In genomic region chr7:132356185-132356584, GRCm38 (mm10) we compare ENCODE assay signal across 14 mouse cellular contexts. TPM values are rescaled to one million over a fixed set of nuclear protein-coding genes. Genes with fewer than 3 reads are reported as not detected.
A peak's percentile ranks its signal among the peaks of the same experiment; 100 is the strongest.
DNase-seq lines count a peak whose midpoint lies in the region; ATAC-seq and TF ChIP-seq lines count a peak whose summit lies in the region.
"Had no signal": no experiment of that assay in that cellular context is flagged by ENCODE, and none has a peak within 500 bp of the region (broad histone marks: within the 10 kb centered on the region; RNA-seq: fewer than 3 reads in every experiment).

No protein-coding gene starts in this region.

- no peak overlapping the region for H3K4me2 ChIP-seq in liver, postnatal 0 days (ENCODE audit: low read depth, low read length)
- H3K4me2 ChIP-seq in liver, embryonic 11.5 days: no peak overlapping the region
- no peak overlapping the region for H3K4me2 ChIP-seq in CH12.LX (ENCODE audit: insufficient read depth, low read depth, poor library complexity, severe bottlenecking)
- H3K4me2 ChIP-seq in embryonic facial prominence, embryonic 12.5 days (replicated peaks): no peak overlapping the region
- H3K4me2 ChIP-seq: heart, embryonic 12.5 days had no signal

- no peak overlapping the region for H3K9ac ChIP-seq in liver, postnatal 0 days (replicated peaks)
- no peak overlapping the region for H3K9ac ChIP-seq in liver, embryonic 11.5 days (ENCODE audit: low read depth, low read length)
- H3K9ac ChIP-seq in CH12.LX (ENCODE audit: insufficient read depth, low read depth): no peak overlapping the region
- H3K9ac ChIP-seq in embryonic facial prominence, embryonic 12.5 days: no peak overlapping the region
- H3K9ac ChIP-seq: heart, embryonic 12.5 days had no signal

- ATAC-seq in liver, postnatal 0 days: peak; percentile 62
- no peak for ATAC-seq in liver, embryonic 11.5 days (replicated peaks; ENCODE audit: low FRiP score)
- ATAC-seq in embryonic facial prominence, embryonic 12.5 days (ENCODE audit: insufficient number of reproducible peaks, insufficient read depth, low FRiP score, low TSS enrichment): 0 out of 2 replicates have a peak, but pooled peaks have one; percentile 28
- no peak for ATAC-seq in erythroid progenitor cell, adult 5-6 weeks (replicated peaks; ENCODE audit: low FRiP score, poor library complexity, severe bottlenecking)
- ATAC-seq: Patski had no signal

- no peak for DNase-seq in liver, postnatal 0 days
- DNase-seq in liver, embryonic 11.5 days (ENCODE audit: low spot score): no peak
- DNase-seq in CH12.LX (ENCODE audit: extremely low read depth): peak; percentile 17
- DNase-seq in thymus, adult 2 months: peak; percentile 39
- DNase-seq in cerebellum, adult 9-10 months: no peak
- DNase-seq: adrenal gland, postnatal 10 days; cerebellum, adult 18-20 months; kidney, postnatal 14 days; lung, adult 18-20 months; midbrain, embryonic 14.5 days had no signal

- TF ChIP-seq POLR2A in CH12.LX (IDR thresholded peaks at IDR 0.05; ENCODE audit: low read depth, low read length): no peak
- TF ChIP-seq POLR2A in thymus, adult 2 months (IDR thresholded peaks at IDR 0.05; ENCODE audit: control insufficient read depth, extremely low read depth, insufficient read depth, low read length, poor library complexity): no peak

- H3K79me2 ChIP-seq in CH12.LX (replicated peaks; ENCODE audit: control insufficient read depth, extremely low read depth, insufficient read depth, poor library complexity, severe bottlenecking): no peaks in the 10 kb centered on the region

- TF ChIP-seq EP300 in liver, postnatal 0 days (IDR thresholded peaks at IDR 0.05; ENCODE audit: low read depth): 0 out of 2 replicates have a peak, but pooled peaks have one; percentile 6
- TF ChIP-seq EP300 in CH12.LX (IDR thresholded peaks at IDR 0.05; ENCODE audit: low read length): peak; percentile 37; the same call in 1 of the 2 replicates

- 51% methylated on average over 8 of the region's 8 CpGs for WGBS in liver, postnatal 0 days (ENCODE audit: insufficient replicate concordance)
- 57% methylated on average over 8 of the region's 8 CpGs for WGBS in liver, embryonic 11.5 days
- WGBS in embryonic facial prominence, embryonic 12.5 days: 9% methylated on average over 8 of the region's 8 CpGs
- 6% methylated on average over 8 of the region's 8 CpGs for WGBS in thymus, adult 2 months

- no peak for TF ChIP-seq CTCF in liver, postnatal 0 days (IDR thresholded peaks at IDR 0.05; ENCODE audit: low read depth)
- TF ChIP-seq CTCF in CH12.LX (conservative IDR thresholded peaks at IDR 0.05 in 1 of 2, IDR thresholded peaks at IDR 0.05 in 1 of 2; ENCODE audit: low read depth in 2 of 2, low read length in 2 of 2): no peak
- TF ChIP-seq CTCF in thymus, adult 2 months (IDR thresholded peaks at IDR 0.05; ENCODE audit: borderline replicate concordance, control insufficient read depth, extremely low read depth, insufficient read depth, low read length, poor library complexity): no peak

- no peak for TF ChIP-seq RAD21 in CH12.LX (IDR thresholded peaks at IDR 0.05; ENCODE audit: low read depth, low read length)

- dilution Hi-C loops in CH12.LX (cut with MboI; ENCODE audit: extremely low pct_ligation_motif_present, extremely low pct_unique_long_range_greater_than_20kb, low sequenced_read_pairs): no loop called here

- no peaks in the 10 kb centered on the region for H3K9me3 ChIP-seq in liver, postnatal 0 days (ENCODE audit: low read length)
- H3K9me3 ChIP-seq in liver, embryonic 11.5 days (ENCODE audit: control insufficient read depth, low read length): no peaks in the 10 kb centered on the region
- H3K9me3 ChIP-seq in CH12.LX (replicated peaks; ENCODE audit: low read length): peaks cover 17% of the 10 kb centered on the region
- H3K9me3 ChIP-seq in embryonic facial prominence, embryonic 12.5 days: no peaks in the 10 kb centered on the region
- H3K9me3 ChIP-seq: heart, embryonic 12.5 days had no signal

- H3K4me1 ChIP-seq in liver, postnatal 0 days (ENCODE audit: insufficient read depth): peaks cover 12% of the 10 kb centered on the region
- no peaks in the 10 kb centered on the region; the same call in 1 of the 2 replicates for H3K4me1 ChIP-seq in liver, embryonic 11.5 days (replicated peaks; ENCODE audit: control insufficient read depth, insufficient read depth, low read length)
- H3K4me1 ChIP-seq in CH12.LX (ENCODE audit: control insufficient read depth in 1 of 2, insufficient read depth in 2 of 2): no peaks in the 10 kb centered on the region; a peak in 1 of 4 replicates
- peaks cover 37% of the 10 kb centered on the region for H3K4me1 ChIP-seq in embryonic facial prominence, embryonic 12.5 days
- peaks cover 21% of the 10 kb centered on the region for H3K4me1 ChIP-seq in thymus, adult 2 months (replicated peaks; ENCODE audit: control insufficient read depth, insufficient read depth, low read length)

- no peak overlapping the region for H3K4me3 ChIP-seq in liver, postnatal 0 days (ENCODE audit: low read depth, low read length)
- no peak overlapping the region for H3K4me3 ChIP-seq in liver, embryonic 11.5 days (ENCODE audit: low read depth, low read length)
- H3K4me3 ChIP-seq in CH12.LX (replicated peaks in 1 of 3; ENCODE audit: low read depth in 2 of 3, low read length in 2 of 3, poor library complexity in 1 of 3): no peak overlapping the region
- no peak overlapping the region for H3K4me3 ChIP-seq in embryonic facial prominence, embryonic 12.5 days
- H3K4me3 ChIP-seq in thymus, adult 2 months (ENCODE audit: control insufficient read depth, insufficient read depth, low read length): no peak overlapping the region
- H3K4me3 ChIP-seq: heart, embryonic 12.5 days had no signal

- no peaks in the 10 kb centered on the region for H3K36me3 ChIP-seq in liver, postnatal 0 days (replicated peaks; ENCODE audit: insufficient read depth, low read length)
- no peaks in the 10 kb centered on the region for H3K36me3 ChIP-seq in liver, embryonic 11.5 days (ENCODE audit: control insufficient read depth, insufficient read depth, low read length)
- no peaks in the 10 kb centered on the region for H3K36me3 ChIP-seq in CH12.LX (replicated peaks in 1 of 2; ENCODE audit: control insufficient read depth in 1 of 2, insufficient read depth in 1 of 2, low read length in 1 of 2)
- no peaks in the 10 kb centered on the region for H3K36me3 ChIP-seq in embryonic facial prominence, embryonic 12.5 days
- no peaks in the 10 kb centered on the region for H3K36me3 ChIP-seq in thymus, adult 2 months (ENCODE audit: control insufficient read depth, insufficient read depth, low read length)
- H3K36me3 ChIP-seq: heart, embryonic 12.5 days had no signal

- H3K27ac ChIP-seq in liver, postnatal 0 days (ENCODE audit: low read depth): peak overlapping the region; percentile 68; the same call in 1 of the 2 replicates
- H3K27ac ChIP-seq in liver, embryonic 11.5 days (ENCODE audit: low read depth, low read length): no peak overlapping the region
- H3K27ac ChIP-seq in CH12.LX (ENCODE audit: insufficient read depth, low read depth): no peak overlapping the region
- H3K27ac ChIP-seq in embryonic facial prominence, embryonic 12.5 days: 0 out of 2 replicates have a peak overlapping the region, but pooled peaks have one; percentile 17
- no peak overlapping the region; the same call in 1 of the 2 replicates for H3K27ac ChIP-seq in thymus, adult 2 months (ENCODE audit: control insufficient read depth, insufficient read depth, low read length)

- H3K27me3 ChIP-seq in liver, postnatal 0 days (ENCODE audit: insufficient read depth, low read length): no peaks in the 10 kb centered on the region
- H3K27me3 ChIP-seq in liver, embryonic 11.5 days (replicated peaks; ENCODE audit: control insufficient read depth, insufficient read depth, low read length): no peaks in the 10 kb centered on the region
- peaks cover 69% of the 10 kb centered on the region for H3K27me3 ChIP-seq in CH12.LX (replicated peaks)
- 0 out of 2 replicates have a peak, but pooled peaks cover 5% of the 10 kb centered on the region for H3K27me3 ChIP-seq in embryonic facial prominence, embryonic 12.5 days
- H3K27me3 ChIP-seq in thymus, adult 2 months (ENCODE audit: control insufficient read depth, insufficient read depth, low read length): no peaks in the 10 kb centered on the region
- H3K27me3 ChIP-seq: Patski had no signal

- in situ Hi-C loops in CH12.LX (cut with MboI; ENCODE audit: low pct_ligation_motif_present, low pct_unique_long_range_greater_than_20kb, low sequenced_read_pairs): no loop called here

TF ChIP-seq in CH12.LX, 34 proteins besides CTCF, POLR2A, EP300 and RAD21:
- TF ChIP-seq CHD2 (IDR thresholded peaks at IDR 0.05; ENCODE audit: low read length) (no peak), TCF12 (IDR thresholded peaks at IDR 0.05; ENCODE audit: low read depth, low read length) (peak; percentile 45), BHLHE40 (IDR thresholded peaks at IDR 0.05; ENCODE audit: low read depth, low read length) (0 out of 2 replicates have a peak, but pooled peaks have one; percentile 29)

RNA-seq across cellular contexts. Expression of gene Chst15, which starts 39.2 kb away (rescaled TPM):
- polyA plus RNA-seq in liver, postnatal 0 days (2015; fragmentation: Nextera tagmentation; extraction: Ambion mirVana): 4.2 and 5.4 TPM in 2 replicates
- polyA plus RNA-seq in liver, embryonic 11.5 days (2014; fragmentation: Nextera tagmentation; extraction: Ambion mirVana): 12.8 and 14.1 TPM in 2 replicates
- total RNA-seq in CH12.LX (2012; rRNA removed) (0.42 and 0.81 TPM in 2 replicates), CH12.LX (2014; rRNA removed) (0.42 and 0.51 TPM in 2 replicates)
- 0.56 and 0.57 TPM in 2 replicates for polyA plus RNA-seq in CH12.LX (2012; ENCODE audit: insufficient read length, low read depth)
- 22.5 and 24.6 TPM in 2 replicates for polyA plus RNA-seq in embryonic facial prominence, embryonic 12.5 days (2016; fragmentation: Nextera tagmentation; extraction: Ambion mirVana)
- 7.4 and 8.9 TPM in 2 replicates for polyA plus RNA-seq in thymus, adult 2 months (2012; rRNA removed)
- total RNA-seq in erythroid progenitor cell, adult 5-6 weeks (2015; ENCODE audit: low replicate concordance): 7.9 and 8.0 TPM in 2 replicates
- 3.6 and 3.8 TPM in 2 replicates for total RNA-seq in erythroid progenitor cell, adult 5-6 weeks (2017; ENCODE audit: low replicate concordance)

Comparison
In these comparisons a context has a peak if more than half of its experiments do, and no peak if none do; other contexts are left out.
1. ATAC-seq: peak in liver, postnatal 0 days (single experiment) and embryonic facial prominence, embryonic 12.5 days (single experiment); none in liver, embryonic 11.5 days (single experiment) and erythroid progenitor cell, adult 5-6 weeks (single experiment).
2. H3K27ac ChIP-seq: peak in liver, postnatal 0 days (single experiment) and embryonic facial prominence, embryonic 12.5 days (single experiment); none in liver, embryonic 11.5 days (single experiment), CH12.LX (single experiment) and thymus, adult 2 months (single experiment).
3. DNase-seq: peak in CH12.LX (single experiment) and thymus, adult 2 months (single experiment); none in liver, postnatal 0 days (single experiment), liver, embryonic 11.5 days (single experiment) and cerebellum, adult 9-10 months (single experiment).